13 mouse cellular contexts compared by ENCODE assay signal in genomic region chr2:3139578-3139977, GRCm38 (mm10). TPM values are rescaled to one million over a fixed set of nuclear protein-coding genes. Genes with fewer than 3 reads are reported as not detected.
DNase-seq lines count a peak whose midpoint lies in the region; ATAC-seq and TF ChIP-seq lines count a peak whose summit lies in the region.
"Had no signal": no experiment of that assay in that cellular context is flagged by ENCODE, and none has a peak within 500 bp of the region (broad histone marks: within the 10 kb centered on the region; RNA-seq: fewer than 3 reads in every experiment).

No protein-coding gene starts in this region.

- H3K4me2 ChIP-seq in heart, postnatal 0 days (ENCODE audit: low read depth, low read length) = no peak overlapping the region
- no peak overlapping the region for H3K4me2 ChIP-seq in heart, embryonic 11.5 days
- H3K4me2 ChIP-seq in embryonic facial prominence, embryonic 13.5 days = no peak overlapping the region
- no peak overlapping the region for H3K4me2 ChIP-seq in hindbrain, embryonic 14.5 days (replicated peaks)
- H3K4me2 ChIP-seq: intestine, embryonic 15.5 days; liver, embryonic 13.5 days had no signal

- no peak overlapping the region for H3K9ac ChIP-seq in heart, postnatal 0 days (replicated peaks; ENCODE audit: low read depth, low read length)
- H3K9ac ChIP-seq in heart, embryonic 11.5 days (ENCODE audit: low read depth, low read length) = no peak overlapping the region
- no peak overlapping the region for H3K9ac ChIP-seq in embryonic facial prominence, embryonic 13.5 days
- no peak overlapping the region for H3K9ac ChIP-seq in hindbrain, embryonic 14.5 days
- H3K9ac ChIP-seq: intestine, embryonic 15.5 days; liver, embryonic 13.5 days had no signal

- no peaks in the 10 kb centered on the region for H3K9me3 ChIP-seq in heart, postnatal 0 days (replicated peaks; ENCODE audit: control insufficient read depth, low read length)
- no peaks in the 10 kb centered on the region for H3K9me3 ChIP-seq in heart, embryonic 11.5 days (replicated peaks; ENCODE audit: control insufficient read depth, low read length)
- no peaks in the 10 kb centered on the region for H3K9me3 ChIP-seq in megakaryocyte, embryonic 14.5 days
- H3K9me3 ChIP-seq in embryonic facial prominence, embryonic 13.5 days = no peaks in the 10 kb centered on the region
- no peaks in the 10 kb centered on the region for H3K9me3 ChIP-seq in hindbrain, embryonic 14.5 days (ENCODE audit: control insufficient read depth, low read length)
- H3K9me3 ChIP-seq: intestine, embryonic 15.5 days; liver, embryonic 13.5 days had no signal

- peak; percentile 3 for DNase-seq in heart, postnatal 0 days (ENCODE audit: low spot score)
- DNase-seq in hindbrain, embryonic 14.5 days (ENCODE audit: low spot score) = no peak
- no peak for DNase-seq in frontal cortex, postnatal 36 days (ENCODE audit: low spot score in 2 of 2)
- DNase-seq: cerebellum, adult 9-11 months; liver, embryonic 13.5 days had no signal

- H3K27me3 ChIP-seq in heart, postnatal 0 days (ENCODE audit: control insufficient read depth, insufficient read depth, low read length) = no peaks in the 10 kb centered on the region
- no peaks in the 10 kb centered on the region for H3K27me3 ChIP-seq in heart, embryonic 11.5 days (ENCODE audit: control insufficient read depth, insufficient read depth, low read length)
- H3K27me3 ChIP-seq in megakaryocyte, embryonic 14.5 days (replicated peaks) = no peaks in the 10 kb centered on the region
- no peaks in the 10 kb centered on the region for H3K27me3 ChIP-seq in embryonic facial prominence, embryonic 13.5 days
- no peaks in the 10 kb centered on the region for H3K27me3 ChIP-seq in hindbrain, embryonic 14.5 days (ENCODE audit: control insufficient read depth, insufficient read depth, low read length)
- H3K27me3 ChIP-seq: CH12.LX; intestine, embryonic 15.5 days; liver, embryonic 13.5 days; Patski had no signal

- no peak overlapping the region; the same call in 1 of the 2 replicates for H3K27ac ChIP-seq in heart, postnatal 0 days (ENCODE audit: low read depth)
- no peak overlapping the region for H3K27ac ChIP-seq in heart, embryonic 11.5 days (ENCODE audit: low read depth, low read length)
- H3K27ac ChIP-seq in embryonic facial prominence, embryonic 13.5 days = peak overlapping the region; percentile 34; the same call in 1 of the 2 replicates
- H3K27ac ChIP-seq in hindbrain, embryonic 14.5 days = peak overlapping the region; percentile 62; the same call in 1 of the 2 replicates
- H3K27ac ChIP-seq: intestine, embryonic 15.5 days; liver, embryonic 13.5 days had no signal

- WGBS in heart, postnatal 0 days = 43% methylated on average over 3 of the region's 3 CpGs
- 58% methylated on average over 3 of the region's 3 CpGs for WGBS in heart, embryonic 11.5 days (ENCODE audit: insufficient replicate concordance)
- WGBS in embryonic facial prominence, embryonic 13.5 days = 17% methylated on average over 3 of the region's 3 CpGs
- 7% methylated on average over 3 of the region's 3 CpGs for WGBS in hindbrain, embryonic 14.5 days

- no peak overlapping the region for H3K4me3 ChIP-seq in heart, postnatal 0 days (ENCODE audit: low read depth, low read length)
- no peak overlapping the region for H3K4me3 ChIP-seq in heart, embryonic 11.5 days (ENCODE audit: low read depth, low read length)
- H3K4me3 ChIP-seq in megakaryocyte, embryonic 14.5 days (replicated peaks) = peak overlapping the region; percentile 33
- H3K4me3 ChIP-seq in embryonic facial prominence, embryonic 13.5 days = no peak overlapping the region
- H3K4me3 ChIP-seq in hindbrain, embryonic 14.5 days (replicated peaks; ENCODE audit: low read length) = no peak overlapping the region
- H3K4me3 ChIP-seq: intestine, embryonic 15.5 days; liver, embryonic 13.5 days had no signal

- TF ChIP-seq CTCF in heart, postnatal 0 days (IDR thresholded peaks at IDR 0.05; ENCODE audit: low read depth) = no peak

- no peak for TF ChIP-seq EP300 in heart, postnatal 0 days (IDR thresholded peaks at IDR 0.05; ENCODE audit: low read depth)

- no peak for ATAC-seq in heart, postnatal 0 days (ENCODE audit: insufficient read depth, low read depth)
- ATAC-seq in heart, embryonic 11.5 days (replicated peaks; ENCODE audit: insufficient number of reproducible peaks, low FRiP score, low TSS enrichment) = no peak
- no peak for ATAC-seq in megakaryocyte, adult 5-6 weeks (ENCODE audit: poor library complexity, severe bottlenecking)
- ATAC-seq in embryonic facial prominence, embryonic 13.5 days (ENCODE audit: insufficient number of reproducible peaks, insufficient read depth, low FRiP score, low TSS enrichment, low read depth) = no peak
- ATAC-seq in hindbrain, embryonic 14.5 days (ENCODE audit: low FRiP score) = no peak
- ATAC-seq: forebrain, embryonic 16.5 days; intestine, embryonic 15.5 days; Patski had no signal

- peaks cover 29% of the 10 kb centered on the region for H3K4me1 ChIP-seq in heart, postnatal 0 days (ENCODE audit: control insufficient read depth, insufficient read depth)
- peaks cover 39% of the 10 kb centered on the region for H3K4me1 ChIP-seq in heart, embryonic 11.5 days (ENCODE audit: control insufficient read depth, insufficient read depth, low read length)
- peaks cover 20% of the 10 kb centered on the region for H3K4me1 ChIP-seq in megakaryocyte, embryonic 14.5 days
- peaks cover 25% of the 10 kb centered on the region for H3K4me1 ChIP-seq in embryonic facial prominence, embryonic 13.5 days
- H3K4me1 ChIP-seq in hindbrain, embryonic 14.5 days (replicated peaks; ENCODE audit: control insufficient read depth, insufficient read depth, low read length) = peaks cover 21% of the 10 kb centered on the region; the same call in 1 of the 2 replicates
- H3K4me1 ChIP-seq: liver, embryonic 13.5 days had no signal

- no peaks in the 10 kb centered on the region for H3K36me3 ChIP-seq in heart, postnatal 0 days (replicated peaks; ENCODE audit: control insufficient read depth, insufficient read depth, low read length)
- H3K36me3 ChIP-seq in heart, embryonic 11.5 days (ENCODE audit: control insufficient read depth, insufficient read depth, low read length) = no peaks in the 10 kb centered on the region
- no peaks in the 10 kb centered on the region for H3K36me3 ChIP-seq in megakaryocyte, embryonic 14.5 days (replicated peaks; ENCODE audit: low read length)
- H3K36me3 ChIP-seq in embryonic facial prominence, embryonic 13.5 days = no peaks in the 10 kb centered on the region
- H3K36me3 ChIP-seq in hindbrain, embryonic 14.5 days (replicated peaks; ENCODE audit: control insufficient read depth, insufficient read depth) = no peaks in the 10 kb centered on the region
- H3K36me3 ChIP-seq: intestine, embryonic 15.5 days; liver, embryonic 13.5 days had no signal

RNA-seq across cellular contexts. Expression of gene Fam171a1, which starts 25.6 kb away (rescaled TPM):
- total RNA-seq in heart, postnatal 0 days (2014; rRNA removed; ENCODE audit: low replicate concordance) = 28.1 and 31.1 TPM in 2 replicates
- 14.8 and 15.4 TPM in 2 replicates for polyA plus RNA-seq in heart, postnatal 0 days (2015; fragmentation: Nextera tagmentation; extraction: Ambion mirVana)
- 27.4 and 35.1 TPM in 2 replicates for polyA plus RNA-seq in heart, embryonic 11.5 days (2014; fragmentation: Nextera tagmentation; extraction: Ambion mirVana)
- polyA plus RNA-seq in megakaryocyte, embryonic 14.5 days (2012; ENCODE audit: insufficient read depth, low replicate concordance) = 2.1 TPM in 1 of 2 replicates, not detected in the other
- 0.16 and 0.36 TPM in 2 replicates for total RNA-seq in megakaryocyte, adult 5-6 weeks (2015)
- 0.29 and 0.49 TPM in 2 replicates for total RNA-seq in megakaryocyte, adult 5-6 weeks (2017)
- 28.1 and 30.6 TPM in 2 replicates for polyA plus RNA-seq in embryonic facial prominence, embryonic 13.5 days (2015; fragmentation: Nextera tagmentation; extraction: Ambion mirVana)
- polyA plus RNA-seq in hindbrain, embryonic 14.5 days (2014; fragmentation: Nextera tagmentation; extraction: Ambion mirVana) = 52.4 and 59.0 TPM in 2 replicates

Comparison
In these comparisons a context has a peak if more than half of its experiments do, and no peak if none do; other contexts are left out.
1. H3K27ac ChIP-seq: peak in embryonic facial prominence, embryonic 13.5 days (single experiment) and hindbrain, embryonic 14.5 days (single experiment); none in heart, postnatal 0 days (single experiment) and heart, embryonic 11.5 days (single experiment).